Mouse (Mus musculus) pancreas, adult 10 weeks (tissue): ENCODE data around the gene Oxt. TPM values are rescaled to one million over a fixed set of nuclear protein-coding genes. Genes with fewer than 3 reads are reported as not detected.

ENCODE experiments used
- polyA plus RNA-seq: library from polyadenylated mRNA; stranded (reverse); fragments of 350-450 nt; fragmentation: Illumina TruSeq; extraction: RNeasy Lipid Tissue Mini Kit (QIAGEN cat#74804); gene quantifications from one replicate; pipeline ENCODE4 v1.2.3, GENCODE M21; 2015; ENCODE audit warnings: low read depth, low replicate concordance; ENCODE audit not compliant: insufficient read depth

Gene Oxt
- not detected for polyA plus RNA-seq

DNA sequence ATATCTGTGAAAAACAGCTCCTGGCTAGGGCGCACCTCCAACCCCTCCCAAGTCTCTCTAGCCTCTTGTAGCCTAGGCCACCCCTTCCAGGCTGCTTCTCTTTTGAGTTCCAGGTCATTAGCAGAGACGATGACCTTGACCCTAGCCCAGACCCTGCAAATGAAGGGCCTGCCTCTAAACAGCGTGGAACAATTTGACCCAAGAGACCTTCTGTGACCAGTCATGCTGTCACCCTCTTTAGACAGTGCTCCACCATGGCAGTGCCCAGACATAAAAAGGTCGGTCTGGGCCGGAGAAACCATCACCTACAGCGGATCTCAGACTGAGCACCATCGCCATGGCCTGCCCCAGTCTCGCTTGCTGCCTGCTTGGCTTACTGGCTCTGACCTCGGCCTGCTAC lies at the start of gene Oxt:
TSS of gene Oxt (plus strand) at position 301 of the 400 bp plus-strand sequence.

DNA sequence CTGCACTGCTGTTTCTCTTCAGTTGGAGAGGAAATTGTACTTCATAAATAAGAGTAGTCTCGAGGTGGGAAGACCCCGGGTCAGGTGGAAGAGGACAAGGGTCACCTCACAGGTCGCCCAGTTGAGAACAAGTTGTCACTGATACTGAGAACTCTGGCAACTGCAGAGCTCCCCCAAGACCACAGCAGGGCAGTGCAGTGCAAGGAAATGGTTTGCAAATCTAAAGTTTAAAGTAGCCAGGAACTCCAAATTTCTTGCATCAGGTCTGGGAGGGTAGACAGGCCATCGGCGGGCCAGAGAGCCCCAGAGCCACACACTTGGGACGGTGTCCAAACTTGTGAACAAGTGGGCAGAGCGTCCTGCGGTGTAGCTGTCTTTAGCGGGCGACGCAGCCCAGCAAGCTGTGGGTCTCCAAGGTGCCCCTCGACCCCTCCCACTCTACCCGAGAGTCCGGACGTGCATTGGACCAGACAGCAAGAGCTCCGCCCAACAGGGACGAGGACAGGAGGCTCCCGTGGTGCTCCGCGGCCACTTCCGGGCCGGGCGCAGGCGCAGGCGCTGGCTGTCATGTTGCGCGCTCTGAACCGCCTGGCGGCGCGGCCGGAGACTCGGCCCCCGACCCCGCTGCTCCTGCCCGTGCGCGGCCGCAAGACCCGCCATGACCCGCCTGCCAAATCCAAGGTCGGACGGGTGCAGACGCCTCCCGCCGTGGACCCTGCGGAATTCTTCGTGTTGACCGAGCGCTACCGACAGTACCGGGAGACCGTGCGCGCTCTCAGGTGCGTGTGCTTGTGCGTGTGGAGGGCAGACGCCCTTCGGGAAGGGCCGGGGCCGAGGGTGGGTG lies 12.5 kb upstream of the Oxt start, which contains the start of gene Mrps26:
TSS of gene Mrps26 (plus strand) at position 531 of the 844 bp plus-strand sequence.

DNA sequence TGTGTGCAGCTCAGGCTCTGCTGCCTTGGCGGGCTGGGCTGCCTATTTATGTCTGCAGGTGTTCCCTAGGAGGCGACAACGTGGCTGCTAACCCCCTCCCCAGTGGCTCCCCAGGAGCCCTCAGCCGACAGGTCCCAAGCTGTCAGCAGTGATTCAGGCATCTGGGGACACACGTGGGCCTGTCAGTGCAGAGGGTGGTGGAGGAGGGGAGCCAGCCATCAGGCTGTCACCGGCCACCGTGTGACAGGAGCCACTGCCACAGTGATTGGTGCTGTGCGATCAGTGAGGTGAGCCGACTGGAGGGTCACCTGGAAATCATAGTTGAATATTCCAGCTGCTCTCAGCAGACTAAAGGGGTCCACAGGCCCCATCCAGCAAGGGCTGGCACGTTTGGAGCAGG lies 6.6 kb downstream of the Oxt start, which contains the start of gene Avp:
TSS of gene Avp (minus strand) at position 3 of the 400 bp plus-strand sequence.

Other genes with a start within 250 kb of the Oxt start
- gene Cpxm1, start 178.6 kb upstream of the Oxt start, polyA plus RNA-seq, result 6.9 TPM
- gene Gm28372, start 170.9 kb upstream of the Oxt start, polyA plus RNA-seq, result not detected
- gene 1700020A23Rik, start 170.9 kb upstream of the Oxt start, polyA plus RNA-seq, result not detected
- gene Tmem239, start 169.7 kb upstream of the Oxt start, polyA plus RNA-seq, result not detected
- gene Vps16, start 151.8 kb upstream of the Oxt start, polyA plus RNA-seq, result 51.8 TPM
- gene Pced1a, start 151.5 kb upstream of the Oxt start, polyA plus RNA-seq, result 6.8 TPM
- gene Ptpra, start 125.9 kb upstream of the Oxt start, polyA plus RNA-seq, result 13.0 TPM
- 13.6 TPM for gene Mrps26, start 12.4 kb upstream of the Oxt start, polyA plus RNA-seq
- gene Avp, start 6.4 kb downstream of the Oxt start, polyA plus RNA-seq, result not detected
- 1.6 TPM for gene Fastkd5, start 53.9 kb downstream of the Oxt start, polyA plus RNA-seq
- gene Ubox5, start 53.9 kb downstream of the Oxt start, polyA plus RNA-seq, result 1.4 TPM
- gene Lzts3, start 66.6 kb downstream of the Oxt start, polyA plus RNA-seq, result 4.6 TPM
- gene Ddrgk1, start 88.5 kb downstream of the Oxt start, polyA plus RNA-seq, result 75.4 TPM
- 7.5 TPM for gene Itpa, start 91.4 kb downstream of the Oxt start, polyA plus RNA-seq
- gene Slc4a11, start 121.3 kb downstream of the Oxt start, polyA plus RNA-seq, result not detected